Mouse (Mus musculus) bone marrow, adult 2 months (tissue): ENCODE measurements around the gene Fam193b. TPM values are rescaled to one million over a fixed set of nuclear protein-coding genes. Genes with fewer than 3 reads are reported as not detected.
A peak's percentile ranks its signal among the peaks of the same experiment; 100 is the strongest.
"Not testable (repeated sequence)": the region's sequence is repeated elsewhere in the genome, so short reads cannot be mapped to it uniquely, and the experiment has no call there.

Source experiments
- H3K27ac ChIP-seq: fragments of 200-500 bp; 2 replicates; pipeline ENCODE4 v1.5.1; 2012; ENCODE audit warnings: low read depth, mild to moderate bottlenecking, control low read depth, inconsistent platforms, low read length; ENCODE audit not compliant: control insufficient read depth, poor library complexity, insufficient read depth
- H3K4me1 ChIP-seq: fragments of 200-500 bp; 2 replicates; pipeline ENCODE4 v1.6.1; 2011; ENCODE audit warnings: low read length; ENCODE audit not compliant: control insufficient read depth, insufficient read depth
- H3K4me3 ChIP-seq: fragments of 200-500 bp; replicated peaks from 2 replicates; pipeline ENCODE3; 2011; ENCODE audit warnings: mild to moderate bottlenecking, low read depth, low read length, control low read depth; ENCODE audit not compliant: control insufficient read depth
- CTCF ChIP-seq: fragments of 200-500 bp; IDR thresholded peaks from 2 replicates; pipeline ENCODE4 v1.5.1; 2011; ENCODE audit warnings: low read length, control low read depth; ENCODE audit not compliant: control insufficient read depth, insufficient read depth
- POLR2A ChIP-seq: fragments of 200-500 bp; IDR thresholded peaks from 2 replicates; pipeline ENCODE4 v1.6.1; 2011; ENCODE audit warnings: low read depth, mild to moderate bottlenecking, control low read depth, low read length, borderline replicate concordance; ENCODE audit not compliant: control insufficient read depth
- WGBS: fragments of 180-500 bp; shearing (Covaris S2); methylation state at CpG from one replicate; pipeline ENCODE4 v1.1.7; 2018; 5-methylcytosine and 5-hydroxymethylcytosine counted together
- polyA plus RNA-seq: library from polyadenylated mRNA; stranded (reverse); fragments of >200 nt; gene quantifications from 2 replicates; pipeline ENCODE4 v1.2.4, GENCODE M21; 2011; ENCODE audit warnings: low replicate concordance; ENCODE audit not compliant: missing spikeins, insufficient read depth, insufficient read length

Fam193b gene
- polyA plus RNA-seq, 1 experiment: 152 TPM

DNA sequence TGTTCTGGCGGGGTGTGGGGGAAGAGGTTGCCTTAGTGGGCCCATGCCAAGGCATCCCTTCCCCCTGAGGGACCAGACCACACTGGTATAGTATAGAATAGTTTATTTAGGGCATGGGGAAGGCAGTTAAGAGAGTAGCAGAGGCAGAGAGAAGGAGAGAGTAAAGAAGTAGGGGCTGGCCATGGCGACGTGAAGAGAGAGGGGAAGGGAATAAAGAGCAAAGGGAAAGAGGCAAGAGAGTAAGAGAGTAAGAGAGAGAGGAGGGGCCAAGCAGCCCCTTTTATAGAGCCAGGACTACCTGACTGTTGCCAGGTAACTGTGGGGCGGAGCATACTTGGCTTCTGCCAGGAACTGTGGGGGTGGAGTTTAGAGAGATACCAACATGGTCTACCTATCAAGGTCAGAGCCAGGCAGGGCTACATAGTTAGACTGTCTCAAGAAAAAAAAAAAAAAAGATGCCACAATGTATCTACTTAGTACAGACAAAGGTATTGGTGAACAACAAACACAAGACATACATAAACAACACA lies 21.1 kb upstream of the Fam193b start:
- TF ChIP-seq POLR2A: no peak
- no peak for TF ChIP-seq CTCF
- WGBS: 82% methylated on average over 4 of the region's 4 CpGs
- Histone ChIP-seq H3K4me3 (no peak overlapping the region), H3K27ac (no peak overlapping the region), H3K4me1 (no peaks in the 10 kb centered on the region)

DNA sequence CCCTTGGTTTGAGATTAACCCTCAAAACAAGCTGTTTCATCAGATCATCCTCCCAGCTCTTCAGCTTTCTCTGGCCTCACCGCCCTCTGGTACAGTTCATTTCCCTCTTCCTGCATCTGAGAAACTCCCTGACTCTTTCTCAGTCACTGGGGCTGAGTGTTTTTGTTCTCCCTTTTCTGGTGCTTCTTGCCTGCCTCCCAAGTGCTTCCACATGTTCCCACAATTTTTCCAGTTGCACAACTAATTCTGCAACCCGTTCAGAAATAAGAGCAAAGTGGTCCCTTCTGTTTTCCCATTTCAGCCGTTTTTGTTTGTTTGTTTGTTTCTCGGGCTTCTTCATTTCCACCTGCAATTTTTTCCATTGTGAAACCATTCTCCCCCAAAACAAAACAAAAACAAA lies 7.2 kb upstream of the Fam193b start:
- no peak overlapping the region for H3K4me3 ChIP-seq
- H3K4me1 ChIP-seq: no peaks in the 10 kb centered on the region
- 63% methylated on average over 4 of the region's 4 CpGs for WGBS
- H3K27ac ChIP-seq: no peak overlapping the region
- no peak for TF ChIP-seq CTCF
- no peak for TF ChIP-seq POLR2A

DNA sequence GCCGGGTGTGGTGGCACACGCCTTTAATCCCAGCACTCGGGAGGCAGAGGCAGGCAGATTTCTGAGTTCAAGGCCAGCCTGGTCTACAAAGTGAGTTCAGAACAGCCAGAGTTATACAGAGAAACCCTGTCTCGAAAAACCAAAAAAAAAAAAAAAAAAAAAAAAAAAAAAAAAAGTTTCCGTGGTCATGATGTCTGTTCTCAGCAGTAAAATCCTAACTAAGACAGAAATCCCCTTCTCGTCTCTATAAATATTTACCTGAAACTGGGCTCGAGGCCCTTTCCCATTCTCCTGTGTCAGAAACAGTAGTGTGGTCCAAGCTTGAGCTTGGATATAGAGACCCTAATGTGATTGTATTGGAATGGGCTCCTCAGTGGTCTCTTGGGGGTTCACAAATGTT lies 6.0 kb upstream of the Fam193b start:
- WGBS: 67% methylated on average over 7 of the region's 7 CpGs
- H3K27ac ChIP-seq, H3K4me3 ChIP-seq, H3K4me1 ChIP-seq: not testable (repeated sequence)

DNA sequence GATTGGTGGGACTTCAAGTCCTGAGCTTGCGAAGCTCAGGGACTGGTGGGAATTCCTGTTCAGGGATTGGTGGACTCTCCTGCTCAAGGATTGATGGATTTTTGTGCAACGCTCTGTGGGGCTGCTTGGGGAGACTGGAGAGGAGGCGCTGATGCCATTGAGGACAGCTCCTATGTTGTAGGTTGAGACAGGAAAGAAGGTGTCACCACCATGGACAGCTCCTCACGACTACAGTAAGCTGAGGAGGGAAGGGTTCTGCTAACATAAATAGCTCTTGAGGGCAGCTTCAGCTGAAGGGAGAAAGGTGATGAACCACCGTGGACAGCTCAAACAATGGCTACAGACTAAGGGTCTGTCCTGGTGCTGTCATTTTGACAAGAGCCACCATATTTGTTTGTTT lies 5.0 kb upstream of the Fam193b start:
- no peak overlapping the region for H3K27ac ChIP-seq
- whole genome bisulfite sequencing: 69% methylated on average over 5 of the region's 5 CpGs
- H3K4me3 ChIP-seq: no peak overlapping the region
- H3K4me1 ChIP-seq: no peaks in the 10 kb centered on the region
- no peak for TF ChIP-seq POLR2A
- TF ChIP-seq CTCF: no peak

DNA sequence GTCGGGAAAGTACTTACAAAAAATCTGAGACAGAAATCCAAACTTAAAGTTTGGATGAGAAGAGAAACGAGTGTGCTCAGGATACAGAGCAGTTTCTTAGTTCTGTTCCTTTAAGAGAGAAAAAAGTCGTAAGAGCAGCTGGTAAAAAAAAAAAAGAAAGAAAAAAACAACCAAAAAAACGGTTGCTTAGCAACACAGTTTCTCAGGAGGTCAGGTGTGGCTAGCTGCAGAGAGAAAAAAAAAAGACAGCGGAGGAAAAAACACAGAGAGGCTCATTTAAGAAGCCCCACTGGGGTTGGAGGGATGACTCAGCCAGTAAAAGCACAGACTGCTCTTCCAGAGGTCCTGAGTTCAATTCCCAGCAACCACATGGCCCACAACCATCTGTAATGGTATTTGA lies 3.4 kb upstream of the Fam193b start:
- no peak overlapping the region for H3K27ac ChIP-seq
- no peak overlapping the region for H3K4me3 ChIP-seq
- TF ChIP-seq CTCF (no peak), POLR2A (no peak)
- 74% methylated on average over 5 of the region's 5 CpGs for WGBS
- H3K4me1 ChIP-seq: no peaks in the 10 kb centered on the region; the same call in 1 of the 2 replicates

DNA sequence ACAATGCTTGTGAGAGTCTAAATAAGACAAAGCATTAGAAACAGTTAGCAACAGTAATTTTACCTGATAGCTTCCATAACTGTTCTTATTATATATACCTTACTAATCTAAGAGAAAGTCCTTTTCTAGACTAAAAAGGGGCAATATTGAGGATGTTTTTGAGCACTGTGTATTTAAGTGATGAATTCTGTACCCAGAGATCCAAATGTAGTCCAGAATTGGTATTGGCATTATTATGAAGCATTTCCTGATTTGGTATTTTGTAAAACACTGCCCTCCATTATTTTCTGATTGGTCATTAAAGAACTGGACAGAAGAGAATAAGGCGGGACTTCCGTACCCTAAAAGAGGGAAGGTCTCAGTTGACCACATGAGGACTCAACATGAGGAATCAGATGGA lies 2.5 kb upstream of the Fam193b start, which contains the start of gene Tmed9:
Gene Tmed9, plus strand, starts transcription at position 301 of the 400 bp plus-strand sequence.
- TF ChIP-seq CTCF: no peak
- TF ChIP-seq POLR2A: no peak
- WGBS: 96% methylated on average over 2 of the region's 2 CpGs
- H3K27ac ChIP-seq: no peak within 1 kb of the TSS
- no peak within 1 kb of the TSS for H3K4me3 ChIP-seq
- no peaks in the 10 kb centered on the region; the same call in 1 of the 2 replicates for H3K4me1 ChIP-seq

DNA sequence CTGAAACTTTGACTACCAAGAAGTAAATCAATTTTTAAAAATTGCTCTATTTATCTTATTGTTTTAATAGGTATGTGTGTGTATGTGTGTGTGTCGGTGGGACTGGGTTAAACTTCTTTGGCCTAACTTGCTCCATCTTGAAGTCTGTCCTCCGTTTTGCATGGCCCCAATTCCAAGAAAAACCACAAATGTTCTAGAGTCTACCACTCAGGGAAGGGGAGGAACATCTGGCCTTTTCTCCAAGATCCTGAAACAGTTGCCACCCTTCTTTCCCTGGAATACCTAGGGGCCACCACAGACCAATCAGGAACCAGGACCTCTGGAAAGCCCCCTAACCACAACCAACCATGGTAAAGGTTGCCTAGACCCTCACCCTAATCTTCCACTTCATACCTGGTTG lies 1.1 kb upstream of the Fam193b start:
- TF ChIP-seq POLR2A (no peak), CTCF (no peak)
- WGBS: 68% methylated on average over 2 of the region's 2 CpGs
- Histone ChIP-seq H3K27ac (no peak overlapping the region), H3K4me3 (no peak overlapping the region), H3K4me1 (no peaks in the 10 kb centered on the region; the same call in 1 of the 2 replicates)

DNA sequence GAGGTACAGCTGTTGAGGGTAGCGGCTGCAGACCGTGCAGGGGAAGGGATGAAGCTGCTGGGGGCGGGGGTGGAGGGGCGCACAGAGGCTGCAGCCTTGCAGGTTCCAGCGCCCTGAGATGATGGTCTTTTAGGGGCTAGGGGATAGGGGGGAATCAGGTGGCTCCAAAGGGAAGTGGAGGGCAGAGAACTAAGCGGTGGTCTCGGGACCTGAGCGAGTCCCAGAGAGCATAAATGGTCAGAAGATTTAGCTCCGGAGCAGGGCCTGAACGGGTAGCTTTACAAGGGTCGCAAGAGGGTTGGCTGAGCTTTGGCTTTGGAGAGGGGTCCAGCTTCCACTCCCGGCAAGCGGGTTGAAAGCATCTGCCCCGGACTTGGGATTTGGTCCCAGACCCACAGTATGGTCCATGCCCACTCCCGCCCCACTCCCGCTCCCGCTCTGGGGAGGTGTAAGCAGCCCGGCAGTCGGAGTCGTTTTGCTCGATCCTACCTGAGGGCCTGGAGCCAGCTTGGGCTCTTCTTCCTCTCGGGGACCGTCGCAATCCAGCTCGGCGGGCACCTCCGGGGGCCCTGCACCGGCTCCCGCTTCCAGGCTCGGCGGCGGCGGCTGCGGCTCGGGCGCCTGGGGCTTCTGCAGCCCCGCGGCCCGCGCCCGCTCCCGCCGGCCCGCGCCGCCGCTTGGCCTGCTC lies 490 bp downstream of the Fam193b start:
- Histone ChIP-seq H3K4me1 (no peaks in the 10 kb centered on the region; the same call in 1 of the 2 replicates), H3K4me3 (peak overlapping the region; percentile 73), H3K27ac (peak overlapping the region; percentile 69; the same call in 1 of the 2 replicates)
- TF ChIP-seq CTCF: no peak
- TF ChIP-seq POLR2A: no peak
- 2% methylated on average over 47 of the region's 47 CpGs for WGBS

DNA sequence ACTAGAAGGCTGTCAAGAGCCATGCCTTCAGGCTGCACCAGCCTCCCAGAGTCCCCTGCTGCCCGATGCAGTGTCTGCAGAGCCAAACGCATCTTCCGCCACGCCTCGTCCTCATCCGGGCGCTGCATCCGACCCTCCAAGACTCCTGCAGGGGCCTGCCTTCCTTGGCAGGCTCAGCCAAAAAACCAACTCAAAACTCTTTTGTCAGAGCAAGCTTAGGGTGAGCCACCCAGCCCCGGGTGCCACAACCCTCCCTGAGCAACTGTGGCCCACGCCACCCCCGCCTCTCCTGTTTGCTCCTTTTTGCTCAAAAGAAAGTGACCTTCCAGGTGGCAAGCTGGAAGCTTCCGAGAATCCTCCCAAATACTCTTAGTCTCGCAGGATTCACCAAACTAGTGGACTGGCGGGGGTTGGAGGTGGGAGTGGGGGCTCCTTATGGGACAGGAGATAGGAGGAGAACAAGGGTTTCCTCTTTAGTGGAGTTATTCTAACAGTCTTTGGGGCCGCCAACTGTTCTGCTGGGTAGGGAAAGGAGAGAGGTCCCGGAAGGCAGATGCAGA lies 1.1 kb downstream of the Fam193b start:
- no peak overlapping the region; the same call in 1 of the 2 replicates for H3K27ac ChIP-seq
- WGBS: 25% methylated on average over 16 of the region's 16 CpGs
- TF ChIP-seq POLR2A (no peak), CTCF (no peak)
- no peaks in the 10 kb centered on the region; the same call in 1 of the 2 replicates for H3K4me1 ChIP-seq
- peak overlapping the region; percentile 73 for H3K4me3 ChIP-seq

DNA sequence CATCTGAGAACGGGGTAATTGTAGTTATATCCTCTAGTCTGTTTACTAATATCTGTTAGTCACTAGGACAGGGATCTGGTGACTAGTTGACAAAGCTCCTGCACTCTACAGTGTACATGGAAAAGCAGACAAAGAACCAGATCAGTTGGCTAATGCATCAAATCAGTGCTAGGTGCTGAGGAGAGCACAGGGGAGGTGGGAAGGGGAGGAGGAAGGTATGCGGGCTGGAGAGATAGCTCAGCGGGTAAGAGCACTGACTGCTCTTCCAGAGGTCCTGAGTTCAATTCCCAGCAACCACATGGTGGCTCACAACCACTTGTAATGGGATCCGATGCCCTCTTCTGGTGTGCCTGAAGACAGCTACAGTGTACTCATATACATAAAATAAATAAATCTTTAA lies 2.4 kb downstream of the Fam193b start:
- H3K4me3 ChIP-seq, H3K27ac ChIP-seq, H3K4me1 ChIP-seq: not testable (repeated sequence)
- WGBS: 84% methylated on average over 4 of the region's 4 CpGs
